Mouse (Mus musculus): ENCODE measurements around the gene Thada. TPM values are rescaled to one million over a fixed set of nuclear protein-coding genes. Genes with fewer than 3 reads are reported as not detected.
"Not testable (repeated sequence)": the region's sequence is repeated elsewhere in the genome, so short reads cannot be mapped to it uniquely, and the experiment has no call there.

Thada gene
- polyA plus RNA-seq, 1 experiment from 2014 or later: 13.8 TPM

DNA sequence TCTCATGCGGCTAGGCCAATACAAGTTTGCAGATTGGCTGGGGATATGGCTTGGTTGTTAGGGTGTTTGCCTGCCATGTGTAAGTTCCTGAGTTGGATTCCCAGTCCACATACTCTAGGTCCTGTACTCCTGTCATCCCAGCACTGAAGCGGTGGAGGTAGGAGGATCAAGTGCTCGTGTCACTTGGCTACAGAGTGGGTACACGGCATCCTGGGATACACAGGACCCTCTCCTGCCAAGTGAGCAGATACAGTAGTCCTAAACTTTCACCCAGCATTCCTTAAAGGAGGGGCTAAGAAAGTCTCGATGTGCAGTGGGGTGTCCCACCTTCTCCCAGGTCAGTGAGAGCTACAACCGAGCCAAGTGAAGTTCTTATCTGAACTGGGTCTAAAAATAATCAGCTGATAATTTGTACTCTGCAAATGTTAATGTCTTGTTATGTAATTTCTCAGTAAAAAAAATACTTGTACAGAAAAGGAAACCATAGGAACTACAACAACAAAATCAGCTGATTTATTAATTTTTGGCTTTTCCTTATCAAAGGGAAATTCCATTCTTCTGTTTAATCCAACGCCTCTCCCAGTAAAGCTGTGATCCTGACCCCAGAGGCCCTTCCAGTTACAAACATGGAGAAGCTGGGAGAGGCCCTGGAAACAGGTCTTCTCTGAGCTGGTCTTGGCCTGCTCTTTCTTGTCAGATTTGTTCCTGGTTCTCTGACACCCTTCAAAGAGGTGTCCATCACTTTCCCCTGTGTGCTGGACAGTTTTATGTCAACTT lies 229.0 kb downstream of the Thada start:
- H3K36me3 ChIP-seq (ENCODE audit: control insufficient read depth, insufficient read depth, low read length): no peaks in the 10 kb centered on the region
- H3K27me3 ChIP-seq (ENCODE audit: control insufficient read depth, insufficient read depth, low read length): no peaks in the 10 kb centered on the region
- H3K4me3 ChIP-seq (ENCODE audit: low read depth, low read length): no peak overlapping the region
- H3K4me1 ChIP-seq (replicated peaks; ENCODE audit: control insufficient read depth, insufficient read depth, low read length): no peaks in the 10 kb centered on the region
- 90% methylated on average over 7 of the region's 7 CpGs for WGBS
- no peak overlapping the region for H3K4me2 ChIP-seq (ENCODE audit: low read depth, low read length, severe bottlenecking)
- DNase-seq (ENCODE audit: low spot score): no peak
- no peak for ATAC-seq (replicated peaks; ENCODE audit: low FRiP score)
- no peak overlapping the region for H3K27ac ChIP-seq (ENCODE audit: low read depth, low read length)
- no peak overlapping the region for H3K9ac ChIP-seq (ENCODE audit: low read length)
- no peaks in the 10 kb centered on the region for H3K9me3 ChIP-seq (ENCODE audit: control insufficient read depth, low read length)

DNA sequence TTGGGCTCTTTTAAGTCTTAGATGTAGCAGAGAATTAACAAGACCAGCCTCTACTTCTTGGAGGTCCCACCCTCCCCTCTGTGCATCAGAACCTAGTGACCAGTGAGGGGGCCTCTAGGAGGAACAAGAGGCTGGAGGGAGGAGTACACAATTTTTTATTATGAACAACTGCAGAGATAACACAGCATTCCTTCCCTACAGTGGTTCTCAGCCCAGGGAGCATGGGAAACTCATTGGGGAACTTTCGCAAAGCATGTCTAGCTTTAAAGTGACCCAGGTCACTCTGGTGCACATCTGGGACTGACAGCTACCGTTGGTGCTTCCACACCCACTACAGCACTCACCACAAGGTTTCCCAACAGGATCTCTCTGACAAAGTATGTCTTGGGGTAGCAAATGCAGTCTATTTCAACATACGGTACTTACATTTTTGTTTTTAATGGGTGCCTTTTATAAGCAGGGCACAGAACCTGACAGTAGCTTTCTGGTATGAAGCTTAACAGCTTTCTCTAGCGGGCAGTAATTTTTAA lies 230.5 kb downstream of the Thada start:
- DNase-seq (ENCODE audit: low spot score): no peak
- ATAC-seq (replicated peaks; ENCODE audit: low FRiP score): no peak
- H3K4me2 ChIP-seq (ENCODE audit: low read depth, low read length, severe bottlenecking): no peak overlapping the region
- no peak overlapping the region for H3K9ac ChIP-seq (ENCODE audit: low read length)
- WGBS: 88% methylated on average over 4 of the region's 4 CpGs
- no peak overlapping the region for H3K27ac ChIP-seq (ENCODE audit: low read depth, low read length)
- no peaks in the 10 kb centered on the region; the same call in 1 of the 2 replicates for H3K36me3 ChIP-seq (ENCODE audit: control insufficient read depth, insufficient read depth, low read length)
- H3K27me3 ChIP-seq (ENCODE audit: control insufficient read depth, insufficient read depth, low read length): no peaks in the 10 kb centered on the region
- H3K4me3 ChIP-seq (ENCODE audit: low read depth, low read length): no peak overlapping the region
- H3K4me1 ChIP-seq (replicated peaks; ENCODE audit: control insufficient read depth, insufficient read depth, low read length): no peaks in the 10 kb centered on the region
- no peaks in the 10 kb centered on the region for H3K9me3 ChIP-seq (ENCODE audit: control insufficient read depth, low read length)

- not testable (repeated sequence) for H3K27me3 ChIP-seq (ENCODE audit: control insufficient read depth, insufficient read depth, low read length)
- no CpG with 5 or more reads among the region's 4 CpGs for WGBS
These were observed 231.2 kb downstream of the Thada start for GRCm38 (mm10) chr17:84234785-84235184.

GRCm38 (mm10) chr17:84233758-84234157 lies 232.2 kb downstream of the Thada start:
- DNase-seq (ENCODE audit: low spot score): no peak
- Histone ChIP-seq H3K27ac (ENCODE audit: low read depth, low read length) (no peak overlapping the region), H3K9ac (ENCODE audit: low read length) (no peak overlapping the region), H3K27me3 (ENCODE audit: control insufficient read depth, insufficient read depth, low read length) (no peaks in the 10 kb centered on the region), H3K4me1 (replicated peaks; ENCODE audit: control insufficient read depth, insufficient read depth, low read length) (no peaks in the 10 kb centered on the region), H3K36me3 (ENCODE audit: control insufficient read depth, insufficient read depth, low read length) (no peaks in the 10 kb centered on the region; the same call in 1 of the 2 replicates), H3K9me3 (ENCODE audit: control insufficient read depth, low read length) (no peaks in the 10 kb centered on the region), H3K4me2 (ENCODE audit: low read depth, low read length, severe bottlenecking) (no peak overlapping the region), H3K4me3 (ENCODE audit: low read depth, low read length) (no peak overlapping the region)
- WGBS: 87% methylated on average over 2 of the region's 2 CpGs
- no peak for ATAC-seq (replicated peaks; ENCODE audit: low FRiP score)

More at GRCm38 (mm10) chr17:84234785-84235184, 231.2 kb downstream of the Thada start:
- not testable (repeated sequence) for H3K9ac ChIP-seq (ENCODE audit: low read length); H3K27ac ChIP-seq (ENCODE audit: low read depth, low read length); H3K4me1 ChIP-seq (replicated peaks; ENCODE audit: control insufficient read depth, insufficient read depth, low read length); H3K4me2 ChIP-seq (ENCODE audit: low read depth, low read length, severe bottlenecking); H3K36me3 ChIP-seq (ENCODE audit: control insufficient read depth, insufficient read depth, low read length); H3K9me3 ChIP-seq (ENCODE audit: control insufficient read depth, low read length); ATAC-seq (replicated peaks; ENCODE audit: low FRiP score); DNase-seq (ENCODE audit: low spot score); H3K4me3 ChIP-seq (ENCODE audit: low read depth, low read length)

DNA sequence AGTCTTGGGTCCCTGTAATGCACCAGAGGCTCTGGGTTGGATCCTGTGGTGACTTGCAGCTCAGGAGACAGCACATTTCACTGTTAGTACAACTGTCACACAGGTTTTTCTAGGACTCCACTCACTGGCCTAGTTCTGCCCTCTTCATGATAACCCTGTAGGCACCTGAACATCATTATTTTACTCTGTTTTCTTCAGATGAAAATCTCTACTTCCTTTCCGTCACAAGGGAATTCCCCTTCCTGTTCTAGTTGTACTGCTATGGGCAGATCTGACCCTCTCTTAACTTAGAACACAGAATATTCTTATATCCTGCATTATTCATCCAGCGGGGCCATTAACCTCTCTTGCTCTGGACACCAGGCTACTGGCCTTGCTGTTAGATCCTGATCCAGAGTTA lies 234.6 kb downstream of the Thada start:
- ATAC-seq (replicated peaks; ENCODE audit: low FRiP score): no peak
- no peaks in the 10 kb centered on the region for H3K4me1 ChIP-seq (replicated peaks; ENCODE audit: control insufficient read depth, insufficient read depth, low read length)
- no peaks in the 10 kb centered on the region for H3K9me3 ChIP-seq (ENCODE audit: control insufficient read depth, low read length)
- no peak overlapping the region for H3K4me2 ChIP-seq (ENCODE audit: low read depth, low read length, severe bottlenecking)
- no peaks in the 10 kb centered on the region; the same call in 1 of the 2 replicates for H3K36me3 ChIP-seq (ENCODE audit: control insufficient read depth, insufficient read depth, low read length)
- H3K27me3 ChIP-seq (ENCODE audit: control insufficient read depth, insufficient read depth, low read length): no peaks in the 10 kb centered on the region
- H3K9ac ChIP-seq (ENCODE audit: low read length): no peak overlapping the region
- no peak for DNase-seq (ENCODE audit: low spot score)
- H3K27ac ChIP-seq (ENCODE audit: low read depth, low read length): no peak overlapping the region
- 95% methylated on average over 2 of the region's 2 CpGs for WGBS
- no peak overlapping the region for H3K4me3 ChIP-seq (ENCODE audit: low read depth, low read length)

DNA sequence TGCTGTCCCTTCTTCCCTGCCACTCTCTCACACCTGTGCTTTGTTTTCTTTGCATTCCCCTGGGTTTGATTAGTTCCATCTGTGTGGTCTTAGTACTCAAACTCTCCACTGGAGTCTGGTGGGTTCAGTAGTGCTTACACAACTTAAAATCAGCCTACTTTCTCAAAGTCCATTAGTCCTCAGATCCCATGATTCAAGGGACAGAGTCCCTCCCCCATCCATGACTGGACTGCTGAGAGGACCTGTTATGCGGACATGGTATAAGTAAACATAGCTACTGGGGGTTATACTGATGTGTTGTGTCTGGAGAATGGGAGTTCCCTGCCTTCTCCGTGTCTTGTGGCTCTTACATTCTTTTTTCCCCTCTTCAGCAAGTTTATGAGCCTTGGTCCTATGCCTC lies 237.8 kb downstream of the Thada start:
- Histone ChIP-seq H3K36me3 (ENCODE audit: control insufficient read depth, insufficient read depth, low read length) (no peaks in the 10 kb centered on the region; the same call in 1 of the 2 replicates), H3K4me3 (ENCODE audit: low read depth, low read length) (no peak overlapping the region), H3K27ac (ENCODE audit: low read depth, low read length) (no peak overlapping the region), H3K27me3 (ENCODE audit: control insufficient read depth, insufficient read depth, low read length) (no peaks in the 10 kb centered on the region), H3K9ac (ENCODE audit: low read length) (no peak overlapping the region), H3K4me2 (ENCODE audit: low read depth, low read length, severe bottlenecking) (no peak overlapping the region), H3K4me1 (replicated peaks; ENCODE audit: control insufficient read depth, insufficient read depth, low read length) (no peaks in the 10 kb centered on the region), H3K9me3 (ENCODE audit: control insufficient read depth, low read length) (no peaks in the 10 kb centered on the region)
- ATAC-seq (replicated peaks; ENCODE audit: low FRiP score) (no peak), DNase-seq (ENCODE audit: low spot score) (no peak)
- WGBS: 88% methylated on average over 2 of the region's 2 CpGs

- 90% methylated on average over 6 of the region's 6 CpGs for WGBS
- no peak overlapping the region for H3K9ac ChIP-seq (ENCODE audit: low read length)
- H3K4me2 ChIP-seq (ENCODE audit: low read depth, low read length, severe bottlenecking): no peak overlapping the region
- H3K4me3 ChIP-seq (ENCODE audit: low read depth, low read length): no peak overlapping the region
- no peaks in the 10 kb centered on the region for H3K4me1 ChIP-seq (replicated peaks; ENCODE audit: control insufficient read depth, insufficient read depth, low read length)
- DNase-seq (ENCODE audit: low spot score): no peak
- no peaks in the 10 kb centered on the region; the same call in 1 of the 2 replicates for H3K36me3 ChIP-seq (ENCODE audit: control insufficient read depth, insufficient read depth, low read length)
- ATAC-seq (replicated peaks; ENCODE audit: low FRiP score): no peak
- H3K27ac ChIP-seq (ENCODE audit: low read depth, low read length): no peak overlapping the region
- H3K27me3 ChIP-seq (ENCODE audit: control insufficient read depth, insufficient read depth, low read length): no peaks in the 10 kb centered on the region
- H3K9me3 ChIP-seq (ENCODE audit: control insufficient read depth, low read length): no peaks in the 10 kb centered on the region
These were observed 239.3 kb downstream of the Thada start for GRCm38 (mm10) chr17:84226681-84227080.

GRCm38 (mm10) chr17:84226231-84226630 lies 239.8 kb downstream of the Thada start:
- Histone ChIP-seq H3K9me3 (ENCODE audit: control insufficient read depth, low read length) (no peaks in the 10 kb centered on the region), H3K4me3 (ENCODE audit: low read depth, low read length) (no peak overlapping the region), H3K9ac (ENCODE audit: low read length) (no peak overlapping the region), H3K27me3 (ENCODE audit: control insufficient read depth, insufficient read depth, low read length) (no peaks in the 10 kb centered on the region), H3K4me2 (ENCODE audit: low read depth, low read length, severe bottlenecking) (no peak overlapping the region), H3K27ac (ENCODE audit: low read depth, low read length) (no peak overlapping the region), H3K4me1 (replicated peaks; ENCODE audit: control insufficient read depth, insufficient read depth, low read length) (no peaks in the 10 kb centered on the region), H3K36me3 (ENCODE audit: control insufficient read depth, insufficient read depth, low read length) (no peaks in the 10 kb centered on the region; the same call in 1 of the 2 replicates)
- DNase-seq (ENCODE audit: low spot score) (no peak), ATAC-seq (replicated peaks; ENCODE audit: low FRiP score) (no peak)
- 67% methylated on average over 5 of the region's 5 CpGs for WGBS
